Mouse (Mus musculus) C2C12 (cell line): ENCODE data around the gene Cubn.
A peak's percentile ranks its signal among the peaks of the same experiment; 100 is the strongest.

ENCODE experiments used
- CEBPB ChIP-seq: IDR thresholded peaks from one replicate; pipeline ENCODE4 v1.6.1; 2011; ENCODE audit warnings: low read depth, mild to moderate bottlenecking, control low read depth, moderate library complexity
- CTCF ChIP-seq: IDR thresholded peaks from one replicate; pipeline ENCODE4 v1.5.1; 2011; ENCODE audit not compliant: control insufficient read depth, insufficient read depth, insufficient read length
- FOSL1 ChIP-seq: IDR thresholded peaks from one replicate; pipeline ENCODE4 v1.8.0; 2011; ENCODE audit warnings: mild to moderate bottlenecking, low read length; ENCODE audit not compliant: poor library complexity, insufficient read depth, severe bottlenecking
- MAX ChIP-seq: IDR thresholded peaks from one replicate; pipeline ENCODE4 v1.6.1; 2011; ENCODE audit warnings: mild to moderate bottlenecking, control low read depth
- MYOD1 ChIP-seq: IDR thresholded peaks from one replicate; pipeline ENCODE4 v1.6.1; 2011; ENCODE audit warnings: low read depth; ENCODE audit not compliant: control insufficient read depth, insufficient read length
- MYOG ChIP-seq: IDR thresholded peaks from one replicate; pipeline ENCODE4 v1.6.1; 2011; ENCODE audit not compliant: control insufficient read depth, insufficient read length; ENCODE audit errors: extremely low read depth
- USF1 ChIP-seq: IDR thresholded peaks from one replicate; pipeline ENCODE4 v1.6.1; 2011; ENCODE audit warnings: low read depth, mild to moderate bottlenecking, control low read depth, moderate library complexity

- TF ChIP-seq CTCF: no peak
- no peak for TF ChIP-seq FOSL1
- TF ChIP-seq MAX: no peak
- no peak for TF ChIP-seq MYOD1
- TF ChIP-seq CEBPB: peak; percentile 46
- TF ChIP-seq USF1: no peak
- no peak for TF ChIP-seq MYOG
Observed at GRCm38 (mm10) chr2:13470108-13470507, 21.5 kb downstream of the Cubn start.
